Mouse (Mus musculus) frontal cortex, postnatal 25 days (tissue): ENCODE results near the gene A230050P20Rik.
"Not testable (repeated sequence)": the region's sequence is repeated elsewhere in the genome, so short reads cannot be mapped to it uniquely, and the experiment has no call there.

ENCODE experiments used
- DNase-seq, 2 experiments: peaks; one replicate each; pipeline ENCODE4 v3.0.0; 2022; ENCODE audit warnings: low spot score in 2 of 2

Gene A230050P20Rik

DNA sequence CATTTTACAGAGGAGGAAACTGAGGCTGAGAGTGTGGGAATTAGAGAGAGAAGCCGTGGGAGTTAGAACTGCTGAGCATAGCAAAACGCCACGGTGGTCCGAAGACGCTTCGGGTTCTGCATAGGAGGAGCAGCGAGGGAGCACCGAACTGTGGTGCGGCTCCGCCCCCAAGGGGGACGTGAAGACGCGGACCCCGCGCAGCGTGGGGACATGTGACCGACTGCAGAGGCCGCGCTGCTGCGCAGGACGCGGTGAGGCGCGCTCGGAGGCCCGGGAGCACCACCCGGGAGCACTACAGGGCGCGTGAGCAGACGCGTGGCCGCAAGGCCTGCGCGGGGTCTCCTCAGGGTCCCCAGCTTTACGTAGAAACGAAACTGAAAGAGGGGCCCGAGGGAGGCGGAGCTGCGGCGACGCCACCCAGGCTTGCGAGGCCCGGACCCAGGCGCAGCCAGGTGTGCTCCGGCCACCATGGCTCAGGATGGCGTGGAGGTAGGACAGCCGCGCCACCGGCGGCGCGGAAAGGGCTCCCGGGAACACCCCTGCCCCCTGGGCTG is at the start of gene A230050P20Rik:
Gene A230050P20Rik (plus strand): TSS at position 195 of the 554 bp plus-strand sequence.
- peak; percentile 55 to 59 for DNase-seq

GRCm38 (mm10) chr9:20820001-20820400 is 48.4 kb upstream of the A230050P20Rik start:
- DNase-seq, result no peak

- DNase-seq, result peak in 1 of 2 experiments; percentile 30
Measured at GRCm38 (mm10) chr9:20822821-20823220, 45.6 kb upstream of the A230050P20Rik start.

DNA sequence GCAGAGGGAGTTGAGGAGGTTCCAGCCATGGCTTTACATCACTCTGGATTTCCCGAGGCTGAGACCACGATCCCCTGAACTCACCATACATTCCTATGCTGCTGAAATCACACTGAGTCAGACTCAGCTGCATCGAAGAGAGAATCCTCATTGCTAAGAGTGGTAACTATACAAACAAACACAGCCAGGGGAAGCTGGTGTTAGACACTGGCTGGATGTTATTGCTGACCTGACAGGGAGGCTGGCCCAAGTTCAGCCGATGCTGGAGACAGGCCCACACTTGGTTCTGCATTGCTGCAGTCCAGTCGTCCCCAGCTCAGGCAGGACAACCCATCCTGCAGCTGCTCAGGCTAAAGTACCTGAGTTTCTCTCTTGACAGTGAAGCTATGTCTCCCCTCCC is 42.7 kb upstream of the A230050P20Rik start:
- DNase-seq, result no peak

DNA sequence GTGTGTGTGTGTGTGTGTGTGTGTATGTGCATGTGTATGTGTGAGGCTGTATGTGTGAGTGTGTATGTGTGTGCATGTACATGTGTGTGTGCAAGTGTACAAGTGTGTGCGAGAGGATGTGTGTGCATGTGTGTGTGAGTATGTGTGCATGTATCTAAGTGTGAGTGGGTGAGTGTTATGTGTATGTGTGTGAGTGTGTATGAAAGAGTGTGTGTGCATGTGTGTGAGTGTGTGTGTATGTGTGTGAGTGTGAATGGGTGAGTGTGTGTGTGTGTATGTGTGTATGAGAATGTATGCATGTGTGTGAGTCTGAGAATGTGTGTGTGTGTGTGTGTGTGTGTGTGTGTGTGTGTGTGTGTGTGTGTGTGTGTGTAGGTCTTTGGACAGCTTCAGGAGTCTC is 40.3 kb upstream of the A230050P20Rik start:
- DNase-seq, result no peak

GRCm38 (mm10) chr9:20830901-20831643 is 37.4 kb upstream of the A230050P20Rik start:
- DNase-seq, result peak; percentile 93 to 97

DNA sequence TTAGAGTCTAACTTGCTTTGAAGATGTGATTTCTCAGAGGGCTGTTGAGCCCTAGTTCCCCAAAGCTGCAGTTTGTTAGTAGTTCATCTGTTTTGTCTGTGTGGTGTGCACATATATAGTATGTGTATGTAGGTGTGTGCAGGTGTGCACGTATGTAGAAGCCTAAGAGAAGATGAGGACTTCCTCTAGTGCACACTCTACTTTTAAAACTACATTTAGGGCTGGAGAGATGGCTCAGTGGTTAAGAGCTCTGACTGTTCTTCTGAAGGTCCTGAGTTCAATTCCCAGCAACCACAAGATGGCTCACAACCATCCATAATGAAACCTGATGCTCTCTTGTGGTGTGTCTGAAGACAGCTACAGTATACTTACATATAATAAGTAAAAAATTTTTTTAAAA is 33.6 kb upstream of the A230050P20Rik start:
- no peak for DNase-seq

DNA sequence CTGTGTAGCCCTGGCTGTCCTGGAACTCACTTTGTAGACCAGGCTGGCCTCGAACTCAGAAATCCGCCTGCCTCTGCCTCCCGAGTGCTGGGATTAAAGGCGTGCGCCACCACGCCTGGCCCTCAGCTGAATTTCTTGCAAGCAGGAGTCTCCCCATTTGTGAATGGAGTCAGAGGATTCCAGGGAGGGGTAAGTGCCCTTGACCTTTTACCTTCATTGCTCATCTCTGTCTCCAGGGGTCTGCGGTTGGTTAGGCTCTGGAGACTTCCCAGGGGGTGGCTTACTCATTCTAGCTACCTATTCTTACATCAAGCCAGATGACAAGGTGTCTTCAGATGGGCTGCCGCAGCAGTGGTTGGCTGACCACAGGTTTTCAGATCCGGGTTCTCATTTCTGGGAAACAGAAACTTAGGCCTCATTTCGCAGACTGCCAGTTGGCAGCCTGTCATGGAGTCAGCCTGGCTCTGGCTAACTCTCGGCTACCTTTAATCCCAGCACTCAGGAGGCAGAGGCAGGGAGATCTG is 32.9 kb upstream of the A230050P20Rik start:
- DNase-seq, result not testable (repeated sequence)

GRCm38 (mm10) chr9:20837184-20837947 is 31.1 kb upstream of the A230050P20Rik start:
- DNase-seq, result no peak

DNA sequence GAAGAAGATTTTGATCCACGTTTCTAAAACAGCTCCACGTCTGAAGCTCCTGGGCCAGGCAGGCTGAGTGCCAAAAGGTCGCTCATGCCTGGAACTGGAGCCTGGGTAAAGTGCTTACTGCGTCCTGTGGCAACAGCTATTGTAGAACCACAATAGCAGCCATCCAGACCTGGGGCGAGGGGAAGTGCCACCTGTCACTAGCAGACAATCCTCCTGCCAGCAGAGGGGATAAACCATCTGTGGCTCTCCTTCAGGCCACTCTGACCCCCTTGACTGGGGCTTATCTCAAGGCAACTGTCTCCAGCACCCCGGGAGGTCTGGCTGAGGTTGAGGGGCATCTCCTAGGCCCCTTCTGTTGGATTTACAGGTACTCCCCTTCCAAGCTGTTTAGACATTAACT is 29.5 kb upstream of the A230050P20Rik start:
- no peak for DNase-seq

DNA sequence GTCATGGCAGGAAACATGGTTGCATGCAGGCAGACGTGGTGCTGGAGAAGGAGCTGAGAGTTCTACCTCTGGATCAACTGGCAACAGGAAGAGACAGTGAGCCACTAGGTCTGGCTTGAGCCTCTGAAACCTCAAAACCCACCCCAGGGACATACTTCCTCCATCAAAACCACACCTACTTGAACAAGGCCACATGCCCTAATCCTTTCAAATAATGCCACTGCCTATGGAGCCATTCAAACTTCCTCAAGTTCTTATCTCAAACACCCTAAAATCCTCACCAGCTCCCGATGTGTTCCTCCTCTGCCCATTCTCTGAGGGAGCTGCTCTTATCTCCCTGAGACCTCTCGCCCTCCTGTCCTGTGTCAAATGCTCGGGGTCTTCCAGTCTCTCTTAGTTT is 26.2 kb upstream of the A230050P20Rik start:
- DNase-seq, result no peak

DNA sequence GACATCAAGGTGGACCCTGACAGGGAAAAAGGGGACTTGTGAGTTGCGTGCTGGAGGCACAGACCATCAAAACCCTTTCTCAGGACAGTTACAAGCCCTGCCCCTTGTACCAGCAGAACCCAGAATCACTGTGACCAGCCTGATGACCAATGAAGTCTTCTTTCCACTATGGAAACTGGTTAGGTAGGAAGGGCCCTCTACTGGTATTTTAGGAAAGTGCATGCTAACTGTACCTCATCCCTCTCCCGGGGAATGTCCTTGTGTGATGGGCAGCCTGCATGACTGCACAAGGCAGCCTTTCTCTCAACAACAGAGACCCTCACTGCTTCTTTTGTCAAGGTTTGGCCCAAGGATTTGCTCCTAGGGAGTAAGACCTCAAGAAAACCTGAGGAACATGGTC is 25.8 kb upstream of the A230050P20Rik start:
- DNase-seq, result no peak

GRCm38 (mm10) chr9:20850179-20850578 is 18.3 kb upstream of the A230050P20Rik start:
- no peak for DNase-seq

- no peak for DNase-seq
Measured at GRCm38 (mm10) chr9:20857131-20857530, 11.3 kb upstream of the A230050P20Rik start.

- DNase-seq, result no peak
Measured at GRCm38 (mm10) chr9:20859926-20860325, 8.5 kb upstream of the A230050P20Rik start.

DNA sequence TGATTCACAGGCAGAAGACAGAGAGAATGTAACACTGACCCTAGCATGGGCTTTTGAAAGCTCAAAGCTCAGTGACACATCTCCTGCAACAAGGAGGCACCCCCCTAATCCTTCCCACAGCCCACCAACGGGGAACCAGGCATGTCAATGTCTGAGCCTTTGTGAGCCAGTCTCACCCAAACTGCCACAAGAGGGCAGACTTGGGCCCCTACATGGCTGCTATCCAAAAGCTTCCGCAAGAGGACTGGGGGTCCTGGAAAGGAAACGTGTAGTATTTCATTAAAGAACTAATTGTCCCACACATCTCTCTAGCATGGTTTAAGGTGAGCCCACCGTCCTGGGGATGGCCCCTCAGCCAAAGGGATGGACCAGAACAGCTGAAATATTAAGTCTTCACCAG is 6.6 kb upstream of the A230050P20Rik start:
- no peak for DNase-seq

DNA sequence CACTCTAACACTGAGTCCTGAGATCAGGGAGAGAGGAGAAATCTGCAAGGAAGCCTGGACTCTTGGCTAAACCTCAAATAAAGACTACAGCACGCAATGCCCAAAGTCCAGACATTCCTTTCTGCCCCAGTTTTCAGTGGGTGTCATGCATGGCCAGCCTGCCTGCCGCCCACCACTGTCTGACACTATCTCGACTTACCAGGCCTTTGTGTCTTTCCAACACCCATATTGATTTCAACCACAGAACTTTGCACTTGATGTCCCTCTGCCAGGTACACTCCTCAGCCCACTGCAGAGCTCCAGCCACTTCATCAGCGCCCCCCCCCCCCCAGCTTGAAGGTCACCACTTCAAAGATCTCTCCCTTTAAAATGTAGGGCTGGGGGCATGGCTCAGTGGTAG is 6.2 kb upstream of the A230050P20Rik start:
- DNase-seq, result no peak

GRCm38 (mm10) chr9:20866879-20867278 is 1.6 kb upstream of the A230050P20Rik start:
- no peak for DNase-seq

DNA sequence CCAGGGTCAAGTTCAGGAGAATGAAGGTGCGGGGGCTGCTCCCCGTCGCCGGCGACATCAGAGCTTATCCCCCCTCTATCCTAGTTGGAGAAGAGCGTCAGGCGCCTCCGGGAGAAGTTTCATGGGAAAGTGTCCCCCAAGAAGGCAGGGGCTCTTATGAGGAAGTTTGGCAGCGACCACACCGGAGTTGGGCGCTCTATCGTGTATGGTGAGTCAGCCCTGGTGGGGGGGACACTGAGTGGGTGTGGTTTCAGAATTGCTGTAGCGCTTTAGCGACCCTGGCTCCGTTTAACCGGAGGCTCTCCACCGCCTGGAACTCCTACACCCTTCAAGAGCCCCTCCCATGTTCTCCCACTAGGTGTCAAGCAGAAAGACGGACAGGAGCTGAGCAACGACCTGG is 804 bp downstream of the A230050P20Rik start:
- no peak for DNase-seq

- DNase-seq, result no peak
Measured at GRCm38 (mm10) chr9:20870211-20871173, 2.0 kb downstream of the A230050P20Rik start.

DNA sequence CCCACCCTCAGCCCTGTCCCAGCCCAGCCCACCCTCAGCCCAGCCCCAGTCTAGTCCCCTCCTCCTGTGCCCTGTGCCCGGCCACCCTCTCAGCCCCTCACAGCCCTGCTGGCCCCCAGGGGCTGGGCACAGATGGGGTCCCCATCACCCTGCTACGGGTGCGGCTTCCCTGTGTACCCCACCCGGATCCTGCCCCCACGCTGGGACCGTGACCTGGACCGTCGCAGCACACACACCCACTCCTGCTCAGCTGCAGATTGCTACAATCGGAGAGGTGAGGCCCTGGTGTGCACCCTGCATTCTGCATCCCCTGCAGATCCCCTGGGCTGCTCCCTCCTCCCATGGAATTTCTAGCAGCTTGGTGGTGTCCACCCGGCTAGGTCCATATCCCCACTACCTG is 4.5 kb downstream of the A230050P20Rik start:
- no peak for DNase-seq
